Mouse (Mus musculus) Patski (cell line): ENCODE data around the gene Hist3h2ba. TPM values are rescaled to one million over a fixed set of nuclear protein-coding genes. Genes with fewer than 3 reads are reported as not detected.
A peak's percentile ranks its signal among the peaks of the same experiment; 100 is the strongest.

ENCODE experiments used
- ATAC-seq: fragments of 100-300 bp; one replicate; pipeline ENCODE4 v1.8.0; 2021
- CTCF ChIA-PET: fragments of 350-600 bp; sonication (Branson Sonifier 250); formaldehyde crosslinking; loops from one replicate; lab custom pipeline; 2022; ENCODE audit warnings: inconsistent platforms; lab: Charles Lee
- POLR2A ChIA-PET: fragments of 350-600 bp; sonication (Branson Sonifier 250); formaldehyde crosslinking; loops from one replicate; lab custom pipeline; 2022; ENCODE audit warnings: antibody characterized with exemption, inconsistent platforms; lab: Charles Lee
- DNase-seq: peaks from one replicate; pipeline ENCODE4 v3.0.0-alpha.2; 2011; ENCODE audit warnings: low read depth, low spot score
- H3K27me3 ChIP-seq: fragments of 371-371 bp; one replicate; pipeline ENCODE4 v1.5.1; 2021
- CTCF ChIP-seq: fragments of 100-300 bp; IDR thresholded peaks from one replicate; pipeline ENCODE4 v1.5.1; 2021
- in situ Hi-C: fragments of 300-500 bp; cut with MboI; formaldehyde crosslinking; loops from 3 replicates; pipeline ENCODE4 v1.11.1; 2018; ENCODE audit warnings: low pct_unique_long_range_greater_than_20kb, mixed read lengths
- polyA plus RNA-seq: library from polyadenylated mRNA; unstranded; gene quantifications from one replicate; pipeline ENCODE4 v1.2.3, GENCODE M21; 2021

The Hist3h2ba gene
- polyA plus RNA-seq, 1 experiment from 2014 or later: 7.1 TPM

GRCm38 (mm10) chr11:58970831-58971530 lies 22.3 kb downstream of the Hist3h2ba start:
- ATAC-seq (no peak), DNase-seq (no peak)
- ChIA-PET CTCF (interaction anchor here (1.3 kb wide), 2 partner anchors 8 to 11 kb away, joined by 4 to 5 read pairs; no protein-coding TSS in a partner anchor), POLR2A (no interaction called here)
- in situ Hi-C loops: no loop called here
- TF ChIP-seq CTCF: no peak
- H3K27me3 ChIP-seq: no peaks in the 10 kb centered on the region

- in situ Hi-C loops: no loop called here
- ChIA-PET CTCF (no interaction called here), POLR2A (interaction anchor here (0.6 kb wide), 1 partner anchor 780 kb away, joined by 3 read pairs; no protein-coding TSS in a partner anchor)
- no peaks in the 10 kb centered on the region for H3K27me3 ChIP-seq
- TF ChIP-seq CTCF: no peak
- ATAC-seq (no peak), DNase-seq (no peak)
Observed at GRCm38 (mm10) chr11:58971796-58972195, 23.1 kb downstream of the Hist3h2ba start.

GRCm38 (mm10) chr11:58974414-58974813 lies 25.7 kb downstream of the Hist3h2ba start:
- H3K27me3 ChIP-seq: no peaks in the 10 kb centered on the region
- no peak for ATAC-seq
- ChIA-PET POLR2A (no interaction called here), CTCF (no interaction called here)
- TF ChIP-seq CTCF: no peak
- in situ Hi-C loops: no loop called here
- DNase-seq: no peak

GRCm38 (mm10) chr11:58977150-58977549 lies 28.4 kb downstream of the Hist3h2ba start:
- CTCF ChIA-PET: interaction anchor here (0.9 to 3.0 kb wide), 4 partner anchors 10 to 49 kb away, joined by 3 to 8 read pairs (median 7); partner anchors contain the start of genes Hist3h2a and Trim17
- in situ Hi-C loops: no loop called here
- peak; percentile 40 for ATAC-seq
- no peaks in the 10 kb centered on the region for H3K27me3 ChIP-seq
- TF ChIP-seq CTCF: no peak
- DNase-seq: no peak
- POLR2A ChIA-PET: interaction anchor here (1.1 kb wide), 2 partner anchors 21 to 22 kb away, joined by 3 to 4 read pairs; partner anchors contain the start of genes Hist3h2a and Trim17

GRCm38 (mm10) chr11:58977607-58978026 lies 28.9 kb downstream of the Hist3h2ba start:
- DNase-seq (no peak), ATAC-seq (no peak)
- no peak for TF ChIP-seq CTCF
- ChIA-PET CTCF (interaction anchor here (0.9 to 3.0 kb wide), 5 partner anchors 10 to 63 kb away, joined by 3 to 8 read pairs (median 8); partner anchors contain the start of genes Hist3h2a and Trim17), POLR2A (interaction anchor here (0.6 to 1.4 kb wide), 4 partner anchors 11 to 73 kb away, joined by 3 to 4 read pairs (median 4); partner anchors contain the start of genes Hist3h2a and Trim17)
- in situ Hi-C loops: no loop called here
- no peaks in the 10 kb centered on the region for H3K27me3 ChIP-seq

GRCm38 (mm10) chr11:58978027-58978705 lies 29.4 kb downstream of the Hist3h2ba start, which contains the start of gene Trim11:
Trim11 (plus strand) TSS chr11:58978093.
- in situ Hi-C loops: no loop called here
- ATAC-seq (peak; percentile 58), DNase-seq (no peak)
- ChIA-PET POLR2A (interaction anchor here (0.6 to 1.4 kb wide), 5 partner anchors 11 to 73 kb away, joined by 3 to 4 read pairs (median 3); partner anchors contain the start of genes Hist3h2a and Trim17), CTCF (interaction anchor here (0.9 to 3.0 kb wide), 6 partner anchors 8 to 64 kb away, joined by 3 to 8 read pairs (median 7); partner anchors contain the start of genes Hist3h2a and Trim17)
- no peaks in the 10 kb centered on the region for H3K27me3 ChIP-seq
- TF ChIP-seq CTCF: no peak

- H3K27me3 ChIP-seq: no peaks in the 10 kb centered on the region
- DNase-seq (no peak), ATAC-seq (no peak)
- no peak for TF ChIP-seq CTCF
- ChIA-PET CTCF (interaction anchor here (1.9 to 3.0 kb wide), 4 partner anchors 9 to 64 kb away, joined by 5 to 8 read pairs (median 7); partner anchors contain the start of genes Hist3h2a and Trim17), POLR2A (interaction anchor here (0.9 to 1.4 kb wide), 2 partner anchors 10 to 11 kb away, joined by 3 to 4 read pairs; no protein-coding TSS in a partner anchor)
- in situ Hi-C loops: no loop called here
Observed at GRCm38 (mm10) chr11:58978706-58979030, 29.9 kb downstream of the Hist3h2ba start.

GRCm38 (mm10) chr11:58979183-58979582 lies 30.5 kb downstream of the Hist3h2ba start:
- DNase-seq (no peak), ATAC-seq (no peak)
- no peak for TF ChIP-seq CTCF
- POLR2A ChIA-PET: interaction anchor here (0.9 to 1.4 kb wide), 2 partner anchors 10 to 12 kb away, joined by 3 to 4 read pairs; no protein-coding TSS in a partner anchor
- CTCF ChIA-PET: interaction anchor here (1.9 to 3.0 kb wide), 4 partner anchors 9 to 65 kb away, joined by 5 to 8 read pairs (median 7); partner anchors contain the start of genes Hist3h2a and Trim17
- no peaks in the 10 kb centered on the region for H3K27me3 ChIP-seq
- in situ Hi-C loops: no loop called here

GRCm38 (mm10) chr11:58979661-58980060 lies 30.9 kb downstream of the Hist3h2ba start:
- CTCF ChIA-PET: interaction anchor here (1.5 to 3.0 kb wide), 5 partner anchors 10 to 65 kb away, joined by 3 to 8 read pairs (median 6); partner anchors contain the start of genes Hist3h2a and Trim17
- ATAC-seq (no peak), DNase-seq (no peak)
- POLR2A ChIA-PET: no interaction called here
- TF ChIP-seq CTCF: no peak
- H3K27me3 ChIP-seq: no peaks in the 10 kb centered on the region
- in situ Hi-C loops: no loop called here
